Mouse (Mus musculus): ENCODE measurements around the gene Mesd.
"Not testable (repeated sequence)": the region's sequence is repeated elsewhere in the genome, so short reads cannot be mapped to it uniquely, and the experiment has no call there.

Gene Mesd

GRCm38 (mm10) chr7:83878676-83879448 lies 5.4 kb upstream of the Mesd start:
- DNase-seq (ENCODE audit: low read depth, low spot score) = no peak

GRCm38 (mm10) chr7:83882150-83882632 lies 2.1 kb upstream of the Mesd start:
- DNase-seq (ENCODE audit: low read depth, low spot score) = peak; percentile 8

GRCm38 (mm10) chr7:83882633-83883275 lies 1.5 kb upstream of the Mesd start:
- peak; percentile 52 for DNase-seq (ENCODE audit: low read depth, low spot score)

- DNase-seq (ENCODE audit: low read depth, low spot score) = peak; percentile 74
Observed at GRCm38 (mm10) chr7:83883276-83884020, 818 bp upstream of the Mesd start.

- no peak for DNase-seq (ENCODE audit: low read depth, low spot score)
Observed at GRCm38 (mm10) chr7:83884921-83885532, 761 bp downstream of the Mesd start.

GRCm38 (mm10) chr7:83885835-83886234 lies 1.6 kb downstream of the Mesd start:
- no peak for DNase-seq (ENCODE audit: low read depth, low spot score)

- peak; percentile 32 for DNase-seq (ENCODE audit: low read depth, low spot score)
Observed at GRCm38 (mm10) chr7:83886366-83887129, 2.3 kb downstream of the Mesd start.

- no peak for DNase-seq (ENCODE audit: low read depth, low spot score)
Observed at GRCm38 (mm10) chr7:83889383-83889782, 5.1 kb downstream of the Mesd start.

GRCm38 (mm10) chr7:83889946-83890345 lies 5.7 kb downstream of the Mesd start:
- DNase-seq (ENCODE audit: low read depth, low spot score) = not testable (repeated sequence)

GRCm38 (mm10) chr7:83891433-83892332 lies 7.4 kb downstream of the Mesd start:
- peak; percentile 98 for DNase-seq (ENCODE audit: low read depth, low spot score)

GRCm38 (mm10) chr7:83892333-83892669 lies 8.0 kb downstream of the Mesd start:
- DNase-seq (ENCODE audit: low read depth, low spot score) = no peak

GRCm38 (mm10) chr7:83894348-83894747 lies 10.1 kb downstream of the Mesd start:
- no peak for DNase-seq (ENCODE audit: low read depth, low spot score)

- no peak for DNase-seq (ENCODE audit: low read depth, low spot score)
Observed at GRCm38 (mm10) chr7:83896077-83896740, 11.9 kb downstream of the Mesd start.

GRCm38 (mm10) chr7:83898267-83898666 lies 14.0 kb downstream of the Mesd start:
- DNase-seq (ENCODE audit: low read depth, low spot score) = no peak

GRCm38 (mm10) chr7:83900519-83900918 lies 16.3 kb downstream of the Mesd start:
- no peak for DNase-seq (ENCODE audit: low read depth, low spot score)

- no peak for DNase-seq (ENCODE audit: low read depth, low spot score)
Observed at GRCm38 (mm10) chr7:83901425-83901824, 17.2 kb downstream of the Mesd start.

GRCm38 (mm10) chr7:83902296-83903145 lies 18.3 kb downstream of the Mesd start:
- DNase-seq (ENCODE audit: low read depth, low spot score) = no peak

GRCm38 (mm10) chr7:83904831-83905230 lies 20.6 kb downstream of the Mesd start:
- DNase-seq (ENCODE audit: low read depth, low spot score) = no peak

GRCm38 (mm10) chr7:83911909-83912308 lies 27.6 kb downstream of the Mesd start:
- DNase-seq (ENCODE audit: low read depth, low spot score) = no peak
